Comparison of ENCODE assay signal across 27 mouse cellular contexts in the genomic region with DNA sequence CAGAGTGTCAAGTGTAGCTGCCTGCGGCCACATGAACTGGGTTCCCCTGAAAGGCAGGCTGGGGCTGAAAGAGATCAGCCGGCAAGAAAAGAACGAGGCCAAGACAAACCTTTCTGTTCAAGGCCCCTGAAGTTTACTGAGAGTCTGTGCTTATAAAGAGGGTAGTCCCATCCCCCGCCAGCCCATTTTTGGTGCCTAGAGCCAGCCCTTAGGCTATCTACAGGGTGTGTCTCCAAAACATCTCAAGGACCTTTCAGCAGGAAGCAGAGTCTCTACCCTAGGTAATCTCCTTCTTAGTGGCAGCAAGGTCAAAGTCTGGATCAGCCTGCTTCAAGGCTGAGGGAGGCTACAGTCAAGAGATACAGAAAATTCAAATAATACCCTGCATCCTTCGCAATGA. TPM values are rescaled to one million over a fixed set of nuclear protein-coding genes. Genes with fewer than 3 reads are reported as not detected.
DNase-seq lines count a peak whose midpoint lies in the region; ATAC-seq and TF ChIP-seq lines count a peak whose summit lies in the region.
"Had no signal": no experiment of that assay in that cellular context is flagged by ENCODE, and none has a peak within 500 bp of the region (broad histone marks: within the 10 kb centered on the region; RNA-seq: fewer than 3 reads in every experiment).

No protein-coding gene starts in this region.

- TF ChIP-seq POLR2A in ES-Bruce4 (IDR thresholded peaks at IDR 0.05; ENCODE audit: insufficient read depth, low read length): no peak

- in situ Hi-C loops in ES-E14 (cut with MboI; ENCODE audit: low sequenced_read_pairs in 2 of 2, unreplicated experiment in 2 of 2): no loop called here

- no peaks in the 10 kb centered on the region for H3K4me1 ChIP-seq in ES-Bruce4 (ENCODE audit: control insufficient read depth, insufficient read depth, low read length)
- no peaks in the 10 kb centered on the region for H3K4me1 ChIP-seq in ES-E14 (ENCODE audit: control insufficient read depth in 2 of 2, insufficient read depth in 2 of 2, low read length in 2 of 2, poor library complexity in 1 of 2)
- H3K4me1 ChIP-seq in forebrain, embryonic 11.5 days (replicated peaks; ENCODE audit: control insufficient read depth, insufficient read depth, low read length): no peaks in the 10 kb centered on the region
- H3K4me1 ChIP-seq: embryonic facial prominence, embryonic 10.5 days; embryonic facial prominence, embryonic 12.5 days; forebrain, embryonic 12.5 days had no signal

- DNase-seq in ES-E14 (ENCODE audit: low read depth, low spot score) (peak; percentile 51), WW6 (ENCODE audit: low read depth, low spot score) (peak; percentile 3)
- DNase-seq in forebrain, embryonic 11.5 days (ENCODE audit: low spot score): no peak
- DNase-seq in adrenal gland, postnatal 36 days: no peak
- DNase-seq in adrenal gland, postnatal 14 days: no peak
- DNase-seq: adrenal gland, adult 8-10 months; adrenal gland, postnatal 25 days; B cell, adult 2 months; cerebellum, adult 11-12 months; cerebellum, adult 2 months; cerebellum, adult 9-10 months; cerebellum, postnatal 10 days; cerebellum, postnatal 25 days had no signal

- no peak for ATAC-seq in forebrain, embryonic 11.5 days (replicated peaks; ENCODE audit: low FRiP score)
- ATAC-seq: activated CD4-positive, CD25-positive, alpha-beta regulatory T cell, adult 4 months; CD4-positive, CD25-positive, alpha-beta regulatory T cell, adult 4 months; forebrain, embryonic 14.5 days; forebrain, embryonic 16.5 days had no signal

- H3K9me3 ChIP-seq in ES-Bruce4 (replicated peaks; ENCODE audit: control insufficient read depth, insufficient read depth, low read length, poor library complexity, severe bottlenecking) (no peaks in the 10 kb centered on the region), ES-E14 (ENCODE audit: control insufficient read depth, insufficient read depth, low read depth, low read length) (no peaks in the 10 kb centered on the region)
- H3K9me3 ChIP-seq in forebrain, embryonic 11.5 days (ENCODE audit: control insufficient read depth, low read length): no peaks in the 10 kb centered on the region
- H3K9me3 ChIP-seq: embryonic facial prominence, embryonic 10.5 days; embryonic facial prominence, embryonic 12.5 days; forebrain, embryonic 12.5 days had no signal

- H3K36me3 ChIP-seq in ES-Bruce4 (ENCODE audit: control insufficient read depth, insufficient read depth, low read length, poor library complexity, severe bottlenecking): no peaks in the 10 kb centered on the region
- H3K36me3 ChIP-seq in ES-E14 (ENCODE audit: control insufficient read depth, insufficient read depth, low read length, poor library complexity, severe bottlenecking): no peaks in the 10 kb centered on the region
- H3K36me3 ChIP-seq in forebrain, embryonic 11.5 days (ENCODE audit: control insufficient read depth, insufficient read depth, low read length): no peaks in the 10 kb centered on the region
- H3K36me3 ChIP-seq: embryonic facial prominence, embryonic 10.5 days; embryonic facial prominence, embryonic 12.5 days; forebrain, embryonic 12.5 days had no signal

- no peak overlapping the region for H3K27ac ChIP-seq in ES-Bruce4 (ENCODE audit: insufficient read depth, low read length)
- no peak overlapping the region for H3K27ac ChIP-seq in ES-E14 (ENCODE audit: insufficient read depth, low read depth, low read length, poor library complexity, severe bottlenecking)
- H3K27ac ChIP-seq in forebrain, embryonic 11.5 days (ENCODE audit: low read depth, low read length): no peak overlapping the region
- H3K27ac ChIP-seq: embryonic facial prominence, embryonic 10.5 days; embryonic facial prominence, embryonic 12.5 days; forebrain, embryonic 12.5 days had no signal

- TF ChIP-seq EP300 in ES-Bruce4 (IDR thresholded peaks at IDR 0.05; ENCODE audit: insufficient read depth, low read depth, low read length): 0 out of 2 replicates have a peak, but pooled peaks have one; percentile 31

- TF ChIP-seq CTCF in ES-Bruce4 (IDR thresholded peaks at IDR 0.05; ENCODE audit: low read depth, low read length): no peak

- H3K27me3 ChIP-seq in ES-Bruce4 (ENCODE audit: control insufficient read depth, insufficient read depth, low read length, poor library complexity, severe bottlenecking): no peaks in the 10 kb centered on the region
- H3K27me3 ChIP-seq in forebrain, embryonic 11.5 days (ENCODE audit: control insufficient read depth, insufficient read depth, low read length): no peaks in the 10 kb centered on the region
- H3K27me3 ChIP-seq: CH12.LX; embryonic facial prominence, embryonic 12.5 days; forebrain, embryonic 12.5 days had no signal

- WGBS in forebrain, embryonic 11.5 days: 87% methylated on average over 5 of the region's 5 CpGs

- H3K4me3 ChIP-seq in ES-Bruce4 (ENCODE audit: low read depth, low read length): no peak overlapping the region
- no peak overlapping the region for H3K4me3 ChIP-seq in ES-E14 (ENCODE audit: insufficient read depth in 1 of 2, low read depth in 1 of 2, low read length in 2 of 2, poor library complexity in 1 of 2, severe bottlenecking in 1 of 2)
- no peak overlapping the region for H3K4me3 ChIP-seq in forebrain, embryonic 11.5 days (ENCODE audit: low read depth, low read length)
- H3K4me3 ChIP-seq: embryonic facial prominence, embryonic 10.5 days; embryonic facial prominence, embryonic 12.5 days; forebrain, embryonic 12.5 days had no signal

- H3K9ac ChIP-seq in ES-Bruce4 (ENCODE audit: low read depth, poor library complexity, severe bottlenecking) (no peak overlapping the region), ES-E14 (ENCODE audit: insufficient read depth, low read depth, low read length, poor library complexity, severe bottlenecking) (no peak overlapping the region)
- no peak overlapping the region for H3K9ac ChIP-seq in forebrain, embryonic 11.5 days (ENCODE audit: low read length)
- H3K9ac ChIP-seq: embryonic facial prominence, embryonic 12.5 days; forebrain, embryonic 12.5 days had no signal

- H3K4me2 ChIP-seq in forebrain, embryonic 11.5 days (ENCODE audit: low read depth, low read length, severe bottlenecking): no peak overlapping the region
- H3K4me2 ChIP-seq: embryonic facial prominence, embryonic 12.5 days; forebrain, embryonic 12.5 days had no signal

TF ChIP-seq in ES-E14, 5 proteins besides CTCF, POLR2A, EP300 and RAD21:
- no peak for TF ChIP-seq ZC3H11A (IDR thresholded peaks at IDR 0.05; ENCODE audit: borderline replicate concordance, low read depth, low read length)
- TF ChIP-seq MAFK (IDR thresholded peaks at IDR 0.05; ENCODE audit: insufficient read depth, low read depth, low read length): no peak
- TF ChIP-seq HCFC1 (IDR thresholded peaks at IDR 0.05; ENCODE audit: borderline replicate concordance, insufficient read depth, low read length): no peak
- no peak for TF ChIP-seq ZNF384 (IDR thresholded peaks at IDR 0.05; ENCODE audit: low read depth, low read length)
- no peak for TF ChIP-seq CHD2 (IDR thresholded peaks at IDR 0.05; ENCODE audit: low read depth, low read length)

RNA-seq across cellular contexts. Expression of a gene that starts 15.2 kb away (rescaled TPM):
- not detected in 2 replicates for polyA plus RNA-seq in ES-Bruce4 (2011; ENCODE audit: insufficient read depth, insufficient read length, low read depth, missing spikeins)
- 1.3 and 1.8 TPM in 2 replicates for total RNA-seq in ES-E14 (2012; rRNA removed)
- polyA plus RNA-seq in forebrain, embryonic 11.5 days (2014; fragmentation: Nextera tagmentation; extraction: Ambion mirVana): not detected in 2 replicates
- not detected for total RNA-seq in adrenal gland, postnatal 36 days (2021)
- total RNA-seq in adrenal gland, postnatal 14 days (2021): not detected in 2 replicates
- total RNA-seq: adrenal gland, adult 18-20 months; adrenal gland, adult 8-10 months; adrenal gland, postnatal 25 days; CH12.LX; MEL had no signal
- polyA plus RNA-seq: cerebellum, adult 2 months; cortical plate, adult 2 months; embryonic facial prominence, embryonic 10.5 days; embryonic facial prominence, embryonic 12.5 days; embryonic facial prominence, embryonic 14.5 days; forebrain, embryonic 12.5 days; forebrain, embryonic 14.5 days; forebrain, embryonic 16.5 days; frontal cortex, adult 2 months had no signal

Comparison
In these comparisons a context has a peak if more than half of its experiments do, and no peak if none do; other contexts are left out.
1. DNase-seq: peak in ES-E14 (single experiment) and WW6 (single experiment); none in forebrain, embryonic 11.5 days (single experiment), adrenal gland, postnatal 36 days (0 of 2) and adrenal gland, postnatal 14 days (single experiment).